Mouse (Mus musculus) MEL (cell line): ENCODE data around the gene Tspan18. TPM values are rescaled to one million over a fixed set of nuclear protein-coding genes. Genes with fewer than 3 reads are reported as not detected.

ENCODE experiments used
- DNase-seq: peaks from one replicate; pipeline ENCODE4 v3.0.0; 2011; ENCODE audit warnings: low read depth, low spot score
- H3K27ac ChIP-seq: 2 replicates; pipeline ENCODE4 v1.5.1; 2012; ENCODE audit warnings: low read depth, mild to moderate bottlenecking, control low read depth, low read length, moderate library complexity; ENCODE audit not compliant: control insufficient read depth
- H3K27me3 ChIP-seq, 2 experiments: fragments of 150-350 bp in 1 of 2; sonication (generic) in 1 of 2; 2 replicates each; pipeline ENCODE4 v1.6.1; 2012; ENCODE audit warnings: low read length in 2 of 2, mild to moderate bottlenecking in 2 of 2, improper control_type of control experiment in 1 of 2, moderate library complexity in 1 of 2; ENCODE audit not compliant: insufficient read depth in 2 of 2, control insufficient read depth in 1 of 2
- H3K36me3 ChIP-seq, 2 experiments: 2 replicates each; pipeline ENCODE4 v1.6.1; 2012 to 2014; ENCODE audit warnings: low read length in 2 of 2, improper control_type of control experiment in 1 of 2, inconsistent platforms in 1 of 2, mild to moderate bottlenecking in 1 of 2; ENCODE audit not compliant: insufficient read depth in 2 of 2, control insufficient read depth in 1 of 2
- H3K4me1 ChIP-seq, 2 experiments: fragments of 150-350 bp in 1 of 2; sonication (generic) in 1 of 2; 2 replicates each; pipeline ENCODE4 v1.6.1; 2012; ENCODE audit warnings: low read length in 2 of 2, improper control_type of control experiment in 1 of 2, mild to moderate bottlenecking in 1 of 2; ENCODE audit not compliant: insufficient read depth in 2 of 2, control insufficient read depth in 1 of 2
- H3K4me3 ChIP-seq, 2 experiments: fragments of 150-350 bp in 1 of 2; sonication (generic) in 1 of 2; 2 replicates each; pipeline ENCODE4 v1.5.1; 2012; ENCODE audit warnings: low read depth in 2 of 2, low read length in 2 of 2, mild to moderate bottlenecking in 2 of 2, moderate library complexity in 2 of 2, control low read depth in 1 of 2, improper control_type of control experiment in 1 of 2; ENCODE audit not compliant: control insufficient read depth in 1 of 2, insufficient read depth in 1 of 2
- H3K79me2 ChIP-seq: 2 replicates; pipeline ENCODE4 v1.6.1; 2012; ENCODE audit warnings: mild to moderate bottlenecking, low read length, moderate library complexity; ENCODE audit not compliant: control insufficient read depth, poor library complexity, insufficient read depth
- H3K9ac ChIP-seq: 2 replicates; pipeline ENCODE4 v1.6.1; 2012; ENCODE audit warnings: low read depth, mild to moderate bottlenecking, control low read depth, low read length, moderate library complexity; ENCODE audit not compliant: control insufficient read depth, poor library complexity, severe bottlenecking
- H3K9me3 ChIP-seq: fragments of 150-350 bp; sonication (generic); replicated peaks from 2 replicates; pipeline ENCODE4 v1.6.1; 2012; ENCODE audit warnings: mild to moderate bottlenecking, low read length, improper control_type of control experiment, moderate library complexity; ENCODE audit not compliant: insufficient read depth
- CHD2 ChIP-seq: IDR thresholded peaks from 2 replicates; pipeline ENCODE4 v1.6.1; 2011; ENCODE audit warnings: low read length, improper control_type of control experiment
- E2F4 ChIP-seq: IDR thresholded peaks from 2 replicates; pipeline ENCODE4 v1.6.1; 2011; ENCODE audit warnings: low read depth, low read length, improper control_type of control experiment, borderline replicate concordance
- EP300 ChIP-seq, 2 experiments: IDR thresholded peaks; 2 replicates each; pipeline ENCODE4 v1.6.1; 2011; ENCODE audit warnings: improper control_type of control experiment in 2 of 2, low read length in 2 of 2, low read depth in 1 of 2, mild to moderate bottlenecking in 1 of 2
- GABPA ChIP-seq: IDR thresholded peaks from 2 replicates; pipeline ENCODE4 v1.6.1; 2012; ENCODE audit warnings: low read depth, mild to moderate bottlenecking, inconsistent platforms, low read length, improper control_type of control experiment, moderate library complexity
- HCFC1 ChIP-seq: IDR thresholded peaks from 2 replicates; pipeline ENCODE4 v1.6.1; 2012; ENCODE audit warnings: low read depth, mild to moderate bottlenecking, inconsistent platforms, low read length, improper control_type of control experiment, moderate library complexity
- JUND ChIP-seq: IDR thresholded peaks from 2 replicates; pipeline ENCODE4 v1.6.1; 2011; ENCODE audit warnings: low read depth, mild to moderate bottlenecking, improper control_type of control experiment, low read length
- KAT2A ChIP-seq: conservative IDR thresholded peaks from 2 replicates; pipeline ENCODE4 v1.6.1; 2012; ENCODE audit warnings: low read depth, low read length, improper control_type of control experiment, inconsistent platforms
- MAFK ChIP-seq: IDR thresholded peaks from 2 replicates; pipeline ENCODE4 v1.6.1; 2011; ENCODE audit warnings: low read depth, mild to moderate bottlenecking, low read length, improper control_type of control experiment, borderline replicate concordance
- MAX ChIP-seq: IDR thresholded peaks from 2 replicates; pipeline ENCODE4 v1.6.1; 2011; ENCODE audit warnings: low read length, improper control_type of control experiment
- MAZ ChIP-seq: IDR thresholded peaks from 2 replicates; pipeline ENCODE4 v1.6.1; 2012; ENCODE audit warnings: low read depth, mild to moderate bottlenecking, inconsistent platforms, low read length, improper control_type of control experiment
- MEF2A ChIP-seq: IDR thresholded peaks from 2 replicates; pipeline ENCODE4 v1.6.1; 2014; ENCODE audit warnings: low read depth, mild to moderate bottlenecking, inconsistent platforms, low read length, improper control_type of control experiment; ENCODE audit not compliant: poor library complexity, insufficient replicate concordance, severe bottlenecking; ENCODE audit errors: extremely low read depth
- MXI1 ChIP-seq: IDR thresholded peaks from 2 replicates; pipeline ENCODE4 v1.6.1; 2011; ENCODE audit warnings: mild to moderate bottlenecking, low read depth, low read length, improper control_type of control experiment
- NELFE ChIP-seq: IDR thresholded peaks from 2 replicates; pipeline ENCODE4 v1.6.1; 2011; ENCODE audit warnings: low read depth, low read length, improper control_type of control experiment
- POLR2A ChIP-seq, 2 experiments: IDR thresholded peaks; 2 replicates each; pipeline ENCODE4 v1.6.1; 2011 to 2012; ENCODE audit warnings: low read length in 2 of 2, mild to moderate bottlenecking in 2 of 2, control low read depth in 1 of 2, improper control_type of control experiment in 1 of 2, low read depth in 1 of 2, moderate library complexity in 1 of 2; ENCODE audit not compliant: control insufficient read depth in 1 of 2, insufficient read depth in 1 of 2, poor library complexity in 1 of 2
- RAD21 ChIP-seq: IDR thresholded peaks from 2 replicates; pipeline ENCODE4 v1.6.1; 2011; ENCODE audit warnings: mild to moderate bottlenecking, low read depth, low read length, improper control_type of control experiment
- RCOR1 ChIP-seq: IDR thresholded peaks from 2 replicates; pipeline ENCODE4 v1.6.1; 2012; ENCODE audit warnings: low read depth, mild to moderate bottlenecking, inconsistent platforms, low read length, improper control_type of control experiment
- TAL1 ChIP-seq: IDR thresholded peaks from 2 replicates; pipeline ENCODE4 v1.6.1; 2012; ENCODE audit warnings: mild to moderate bottlenecking, inconsistent platforms, low read length, moderate library complexity, mixed read lengths
- ZC3H11A ChIP-seq: IDR thresholded peaks from 2 replicates; pipeline ENCODE4 v1.6.1; 2012; ENCODE audit warnings: low read depth, mild to moderate bottlenecking, inconsistent platforms, low read length, improper control_type of control experiment
- ZKSCAN1 ChIP-seq: IDR thresholded peaks from 2 replicates; pipeline ENCODE4 v1.6.1; 2012; ENCODE audit warnings: low read depth, mild to moderate bottlenecking, inconsistent platforms, low read length, improper control_type of control experiment, moderate library complexity
- ZMIZ1 ChIP-seq: IDR thresholded peaks from 2 replicates; pipeline ENCODE4 v1.6.1; 2012; ENCODE audit warnings: low read depth, mild to moderate bottlenecking, inconsistent platforms, low read length, improper control_type of control experiment, moderate library complexity
- ZNF384 ChIP-seq: IDR thresholded peaks from 2 replicates; pipeline ENCODE4 v1.6.1; 2012; ENCODE audit warnings: low read depth, mild to moderate bottlenecking, inconsistent platforms, low read length, improper control_type of control experiment
- polyA plus RNA-seq, 2 experiments: library from polyadenylated mRNA; stranded (reverse) in 1 of 2; unstranded in 1 of 2; fragments of >175 nt in 1 of 2; fragments of >200 nt in 1 of 2; gene quantifications; 2 replicates each; pipeline versions ENCODE4 v1.2.1 to v1.2.4; 2012; ENCODE audit warnings: low replicate concordance in 2 of 2, low read depth in 1 of 2; ENCODE audit not compliant: insufficient read length in 2 of 2, insufficient read depth in 1 of 2, missing spikeins in 1 of 2
- total RNA-seq: library from RNA; depleted of rRNA; stranded (reverse); fragments of 300-350 nt; gene quantifications from 2 replicates; pipeline ENCODE4 v1.2.3, GENCODE M21; 2012

Tspan18 gene
- total and polyA plus RNA-seq, 3 experiments = 2.2 to 4.4 TPM; not detected in 1

- Histone ChIP-seq H3K4me3 (no peak overlapping the region), H3K27me3 (peaks cover 0 to 4% of the 10 kb centered on the region in 2 experiments; a peak in 2 of 4 replicates), H3K9ac (no peak overlapping the region), H3K79me2 (no peaks in the 10 kb centered on the region), H3K27ac (no peak overlapping the region), H3K9me3 (no peaks in the 10 kb centered on the region), H3K36me3 (no peaks in the 10 kb centered on the region), H3K4me1 (no peaks in the 10 kb centered on the region)
- no peak for TF ChIP-seq ZKSCAN1
- TF ChIP-seq NELFE = no peak
- no peak for TF ChIP-seq E2F4
- TF ChIP-seq KAT2A = no peak
- TF ChIP-seq ZNF384 = no peak
- TF ChIP-seq MAX = no peak
- no peak for TF ChIP-seq ZMIZ1
- no peak for TF ChIP-seq MXI1
- TF ChIP-seq MAFK = no peak
- TF ChIP-seq CHD2 = no peak
- no peak for TF ChIP-seq HCFC1
- TF ChIP-seq TAL1 = no peak
- TF ChIP-seq EP300 (IDR thresholded peaks at IDR 0.05; ENCODE audit: low read depth in 1 of 2, low read length in 2 of 2) = no peak
- no peak for TF ChIP-seq MEF2A
- TF ChIP-seq JUND = no peak
- no peak for TF ChIP-seq MAZ
- TF ChIP-seq RAD21 = no peak
- no peak for DNase-seq
Measured at GRCm38 (mm10) chr2:93289161-93289560, 45.1 kb downstream of the Tspan18 start.

GRCm38 (mm10) chr2:93287348-93287747 is 47.0 kb downstream of the Tspan18 start:
- Histone ChIP-seq H3K9me3 (no peaks in the 10 kb centered on the region), H3K4me1 (no peaks in the 10 kb centered on the region), H3K9ac (no peak overlapping the region), H3K79me2 (no peaks in the 10 kb centered on the region), H3K27ac (no peak overlapping the region), H3K4me3 (no peak overlapping the region), H3K27me3 (peaks cover 0 to 4% of the 10 kb centered on the region in 2 experiments; a peak in 2 of 4 replicates), H3K36me3 (no peaks in the 10 kb centered on the region)
- DNase-seq = no peak
- TF ChIP-seq MAX (no peak), RCOR1 (no peak), GABPA (no peak), TAL1 (no peak), ZNF384 (no peak), POLR2A (IDR thresholded peaks at IDR 0.05; ENCODE audit: control insufficient read depth in 1 of 2, insufficient read depth in 1 of 2, low read depth in 1 of 2, low read length in 2 of 2, poor library complexity in 1 of 2) (no peak), ZKSCAN1 (no peak), MEF2A (no peak), ZC3H11A (no peak), MXI1 (no peak), ZMIZ1 (no peak), HCFC1 (no peak)
